Mouse (Mus musculus) embryonic fibroblast, embryonic 13.5 days (primary cell): Measurements from ENCODE around the gene Zgpat.

Source experiments
- CTCF ChIP-seq: IDR thresholded peaks from 2 replicates; pipeline ENCODE4 v1.5.1; 2011; ENCODE audit warnings: mild to moderate bottlenecking, control low read depth, low read length, moderate library complexity, borderline replicate concordance; ENCODE audit not compliant: insufficient read depth
- POLR2A ChIP-seq: IDR thresholded peaks from 2 replicates; pipeline ENCODE4 v1.6.1; 2011; ENCODE audit warnings: low read depth, mild to moderate bottlenecking, control low read depth, low read length, moderate library complexity

- no peak for TF ChIP-seq POLR2A
- TF ChIP-seq CTCF = no peak
Measured at GRCm38 (mm10) chr2:181403722-181404121, 39.0 kb downstream of the Zgpat start.
